Mouse (Mus musculus): ENCODE data around the gene Cyp2j13. TPM values are rescaled to one million over a fixed set of nuclear protein-coding genes. Genes with fewer than 3 reads are reported as not detected.
"Not testable (repeated sequence)": the region's sequence is repeated elsewhere in the genome, so short reads cannot be mapped to it uniquely, and the experiment has no call there.

The Cyp2j13 gene
- not detected in 2 replicates for polyA plus RNA-seq (2014; fragmentation: Nextera tagmentation; extraction: Ambion mirVana)

DNA sequence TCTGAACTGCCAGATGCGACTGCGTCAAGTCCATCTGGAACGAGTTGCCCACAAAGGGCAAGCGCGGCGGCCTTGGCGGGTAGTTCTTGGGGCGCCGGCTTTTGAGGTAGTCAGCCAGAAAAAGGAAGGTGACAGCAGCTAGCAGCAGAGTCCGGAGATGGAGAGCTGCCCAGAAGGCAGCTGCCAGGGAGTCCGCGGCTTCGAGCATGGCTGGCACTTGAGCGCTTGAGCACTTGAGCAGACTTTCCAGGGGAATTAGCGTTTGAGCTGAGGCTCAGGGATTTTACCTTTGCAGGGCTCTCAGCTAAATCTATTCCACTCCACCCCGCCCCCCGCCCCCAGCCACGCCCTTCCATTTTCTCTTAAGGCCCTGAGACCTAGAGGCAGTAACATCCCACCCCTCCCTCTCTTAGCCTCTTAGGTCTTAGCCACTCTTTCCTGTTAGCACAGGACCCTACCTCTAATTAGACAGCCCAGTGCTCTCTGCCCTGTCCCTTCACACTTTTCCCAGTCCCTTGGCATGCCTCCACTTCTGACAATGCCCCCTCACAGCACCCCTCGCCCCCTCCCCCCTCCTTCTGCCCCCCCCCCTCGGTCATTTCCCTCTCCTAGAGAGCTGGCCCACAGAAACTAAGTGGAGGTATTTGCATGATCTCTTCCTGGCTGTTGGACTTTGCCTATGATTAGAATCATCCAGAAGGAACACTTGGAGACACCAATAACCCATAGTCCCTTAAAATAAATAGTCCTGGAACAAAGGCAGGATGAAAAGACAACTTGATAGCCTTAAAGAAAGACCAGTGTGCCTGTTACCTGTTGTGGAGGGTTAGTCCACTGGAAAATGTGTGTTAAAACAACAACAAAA is at the start of gene Cyp2j13:
Cyp2j13 (minus strand) TSS at position 286 of the 865 bp plus-strand sequence.
- ATAC-seq (replicated peaks; ENCODE audit: insufficient number of reproducible peaks, low FRiP score, low TSS enrichment): no peak; the same call in 1 of the 2 replicates
- H3K27ac ChIP-seq (ENCODE audit: low read depth, low read length): no peak within 1 kb of the TSS
- H3K9me3 ChIP-seq (replicated peaks; ENCODE audit: control insufficient read depth, low read length): no peaks in the 10 kb centered on the region
- H3K9ac ChIP-seq (ENCODE audit: low read depth, low read length): no peak within 1 kb of the TSS
- no peaks in the 10 kb centered on the region for H3K36me3 ChIP-seq (ENCODE audit: control insufficient read depth, insufficient read depth, low read length)
- 3% methylated on average over 19 of the region's 20 CpGs for WGBS (ENCODE audit: insufficient replicate concordance)
- H3K4me2 ChIP-seq: peak within 1 kb of the TSS; percentile 62
- peak within 1 kb of the TSS; percentile 18; the same call in 1 of the 2 replicates for H3K4me3 ChIP-seq (ENCODE audit: low read depth, low read length)
- H3K4me1 ChIP-seq (ENCODE audit: control insufficient read depth, insufficient read depth, low read length): no peaks in the 10 kb centered on the region
- no peaks in the 10 kb centered on the region for H3K27me3 ChIP-seq (ENCODE audit: control insufficient read depth, insufficient read depth, low read length)

DNA sequence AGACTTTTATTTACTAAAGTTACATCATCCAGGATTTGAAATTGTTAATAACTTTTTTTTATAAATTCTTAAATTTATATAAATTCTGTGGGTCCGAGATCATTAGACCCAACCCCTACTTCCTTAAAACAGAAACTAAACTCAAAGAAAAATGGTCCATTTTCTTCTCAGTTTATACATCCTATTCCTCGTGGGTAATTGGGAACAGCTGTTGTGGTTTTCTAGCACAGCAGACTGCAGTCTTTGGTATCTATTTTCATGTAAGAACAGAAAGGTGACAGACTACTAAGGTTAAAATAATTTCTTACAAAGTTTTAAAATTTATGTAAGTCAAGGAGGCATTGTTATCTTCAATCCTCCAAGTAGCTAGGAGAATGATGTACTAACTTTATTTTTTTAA is 19.5 kb upstream of the Cyp2j13 start:
- Histone ChIP-seq H3K36me3 (ENCODE audit: control insufficient read depth, insufficient read depth, low read length) (no peaks in the 10 kb centered on the region), H3K27me3 (ENCODE audit: control insufficient read depth, insufficient read depth, low read length) (no peaks in the 10 kb centered on the region), H3K4me1 (ENCODE audit: control insufficient read depth, insufficient read depth, low read length) (no peaks in the 10 kb centered on the region), H3K9ac (ENCODE audit: low read depth, low read length) (no peak overlapping the region), H3K4me3 (ENCODE audit: low read depth, low read length) (no peak overlapping the region), H3K27ac (ENCODE audit: low read depth, low read length) (no peak overlapping the region), H3K4me2 (no peak overlapping the region), H3K9me3 (replicated peaks; ENCODE audit: control insufficient read depth, low read length) (no peaks in the 10 kb centered on the region)
- ATAC-seq (replicated peaks; ENCODE audit: insufficient number of reproducible peaks, low FRiP score, low TSS enrichment): no peak
- WGBS (ENCODE audit: insufficient replicate concordance): 58% methylated on average over 2 of the region's 2 CpGs

DNA sequence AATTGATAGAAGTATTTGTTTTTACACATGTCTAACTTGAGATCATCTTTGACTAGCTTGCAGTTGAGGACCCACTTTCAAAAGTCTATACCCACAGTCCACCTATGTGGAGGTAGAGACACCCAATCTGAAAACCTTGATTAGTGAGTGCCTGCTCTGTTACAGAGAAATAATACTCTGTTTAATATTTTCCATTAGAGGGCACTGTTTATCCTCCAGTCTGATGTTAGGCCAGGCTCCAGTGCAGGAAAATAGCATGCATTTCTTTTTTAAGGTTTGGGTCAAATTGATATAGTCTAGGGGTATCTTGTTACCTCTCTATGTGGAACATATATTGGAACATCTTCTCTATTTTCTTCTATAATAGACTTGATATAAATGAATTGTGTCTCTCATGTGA is 14.5 kb upstream of the Cyp2j13 start:
- H3K9me3 ChIP-seq (replicated peaks; ENCODE audit: control insufficient read depth, low read length): no peaks in the 10 kb centered on the region
- H3K27me3 ChIP-seq (ENCODE audit: control insufficient read depth, insufficient read depth, low read length): no peaks in the 10 kb centered on the region
- H3K4me3 ChIP-seq (ENCODE audit: low read depth, low read length): no peak overlapping the region
- H3K4me1 ChIP-seq (ENCODE audit: control insufficient read depth, insufficient read depth, low read length): no peaks in the 10 kb centered on the region
- no peak overlapping the region for H3K9ac ChIP-seq (ENCODE audit: low read depth, low read length)
- H3K27ac ChIP-seq (ENCODE audit: low read depth, low read length): no peak overlapping the region
- no peak overlapping the region for H3K4me2 ChIP-seq
- no peaks in the 10 kb centered on the region for H3K36me3 ChIP-seq (ENCODE audit: control insufficient read depth, insufficient read depth, low read length)
- no peak for ATAC-seq (replicated peaks; ENCODE audit: insufficient number of reproducible peaks, low FRiP score, low TSS enrichment)

DNA sequence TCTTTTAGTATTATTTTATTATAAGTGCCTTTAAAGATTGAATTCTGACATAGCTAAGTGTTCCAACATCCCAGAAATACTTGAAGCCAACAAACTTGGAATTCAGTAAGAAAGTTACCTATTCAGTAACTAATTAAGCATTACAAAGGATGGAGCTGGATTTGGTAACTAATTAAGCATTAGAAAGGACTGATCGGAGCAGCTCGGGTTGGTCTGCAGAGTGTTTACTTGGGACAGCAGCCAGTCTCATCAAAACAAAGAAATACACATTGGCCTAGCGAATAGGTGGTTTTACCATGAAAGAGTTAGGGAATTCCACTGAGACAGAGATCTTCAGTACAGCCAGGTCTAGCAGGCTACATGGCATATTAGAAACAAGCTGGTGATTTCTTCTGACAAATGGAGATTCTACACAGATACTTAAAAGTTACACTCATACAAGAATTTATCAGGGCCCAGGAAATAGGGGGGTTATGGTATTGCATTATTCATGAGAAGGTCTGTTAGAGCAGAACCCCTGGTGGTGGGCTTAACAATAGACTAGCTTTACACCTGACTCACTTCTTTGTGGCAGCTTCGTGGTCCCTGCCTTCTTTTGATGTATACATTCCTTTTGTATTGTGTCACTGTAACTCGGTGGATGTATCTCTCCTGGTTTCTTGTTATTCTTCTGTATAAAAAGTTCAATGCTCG is 12.2 kb upstream of the Cyp2j13 start:
- H3K4me3 ChIP-seq (ENCODE audit: low read depth, low read length); H3K9me3 ChIP-seq (replicated peaks; ENCODE audit: control insufficient read depth, low read length); ATAC-seq (replicated peaks; ENCODE audit: insufficient number of reproducible peaks, low FRiP score, low TSS enrichment); H3K4me1 ChIP-seq (ENCODE audit: control insufficient read depth, insufficient read depth, low read length); H3K9ac ChIP-seq (ENCODE audit: low read depth, low read length); H3K27me3 ChIP-seq (ENCODE audit: control insufficient read depth, insufficient read depth, low read length); H3K4me2 ChIP-seq; H3K27ac ChIP-seq (ENCODE audit: low read depth, low read length); H3K36me3 ChIP-seq (ENCODE audit: control insufficient read depth, insufficient read depth, low read length): not testable (repeated sequence)
- 73% methylated on average over 6 of the region's 6 CpGs for WGBS (ENCODE audit: insufficient replicate concordance)

DNA sequence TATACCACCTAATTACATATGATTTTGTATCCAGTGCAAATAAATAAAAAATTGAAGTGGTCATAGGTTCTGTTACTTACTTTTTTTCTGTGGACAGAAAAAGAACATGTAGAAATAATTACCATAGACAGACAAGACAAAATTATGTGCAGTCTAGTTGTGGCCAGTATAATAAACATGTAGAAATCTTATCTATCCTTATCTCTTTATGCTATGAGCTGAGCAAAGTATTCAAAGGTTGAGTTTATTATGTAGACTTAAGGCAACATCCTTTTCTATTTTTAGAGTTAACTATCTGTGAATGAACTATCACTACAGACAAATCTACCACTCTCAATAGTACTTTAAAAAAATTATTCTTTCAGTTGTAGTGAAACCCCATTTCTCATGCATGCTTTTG is 962 bp upstream of the Cyp2j13 start:
- Histone ChIP-seq H3K4me3 (ENCODE audit: low read depth, low read length) (no peak overlapping the region), H3K36me3 (ENCODE audit: control insufficient read depth, insufficient read depth, low read length) (no peaks in the 10 kb centered on the region), H3K27ac (ENCODE audit: low read depth, low read length) (no peak overlapping the region), H3K9me3 (replicated peaks; ENCODE audit: control insufficient read depth, low read length) (no peaks in the 10 kb centered on the region), H3K27me3 (ENCODE audit: control insufficient read depth, insufficient read depth, low read length) (no peaks in the 10 kb centered on the region), H3K9ac (ENCODE audit: low read depth, low read length) (no peak overlapping the region), H3K4me1 (ENCODE audit: control insufficient read depth, insufficient read depth, low read length) (no peaks in the 10 kb centered on the region), H3K4me2 (no peak overlapping the region)
- ATAC-seq (replicated peaks; ENCODE audit: insufficient number of reproducible peaks, low FRiP score, low TSS enrichment): no peak

DNA sequence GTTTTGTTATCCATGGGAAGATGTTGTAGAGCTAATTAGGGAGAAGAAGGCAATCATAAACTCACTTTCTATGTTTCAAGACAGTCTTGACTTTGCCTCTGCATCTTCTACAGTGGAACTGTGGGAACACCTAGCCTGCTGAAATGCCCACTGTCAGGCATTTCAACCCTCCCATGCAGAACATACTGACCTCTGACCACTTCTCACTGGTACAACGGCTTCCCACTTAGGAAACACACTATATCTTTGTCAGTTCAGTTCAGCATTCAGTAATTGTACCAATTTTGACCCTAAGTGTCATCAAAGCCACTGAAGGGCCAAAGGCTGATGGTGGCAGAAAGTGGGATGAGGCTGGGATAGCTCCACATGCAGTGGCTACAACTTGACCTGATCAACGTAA is 15.3 kb downstream of the Cyp2j13 start:
- H3K36me3 ChIP-seq (ENCODE audit: control insufficient read depth, insufficient read depth, low read length): no peaks in the 10 kb centered on the region
- no peak for ATAC-seq (replicated peaks; ENCODE audit: insufficient number of reproducible peaks, low FRiP score, low TSS enrichment)
- H3K9me3 ChIP-seq (replicated peaks; ENCODE audit: control insufficient read depth, low read length): no peaks in the 10 kb centered on the region
- H3K4me1 ChIP-seq (ENCODE audit: control insufficient read depth, insufficient read depth, low read length): no peaks in the 10 kb centered on the region
- no peak overlapping the region for H3K9ac ChIP-seq (ENCODE audit: low read depth, low read length)
- WGBS (ENCODE audit: insufficient replicate concordance): 86% methylated on average over 2 of the region's 2 CpGs
- no peak overlapping the region for H3K27ac ChIP-seq (ENCODE audit: low read depth, low read length)
- H3K4me2 ChIP-seq: no peak overlapping the region
- no peak overlapping the region for H3K4me3 ChIP-seq (ENCODE audit: low read depth, low read length)
- no peaks in the 10 kb centered on the region for H3K27me3 ChIP-seq (ENCODE audit: control insufficient read depth, insufficient read depth, low read length)

DNA sequence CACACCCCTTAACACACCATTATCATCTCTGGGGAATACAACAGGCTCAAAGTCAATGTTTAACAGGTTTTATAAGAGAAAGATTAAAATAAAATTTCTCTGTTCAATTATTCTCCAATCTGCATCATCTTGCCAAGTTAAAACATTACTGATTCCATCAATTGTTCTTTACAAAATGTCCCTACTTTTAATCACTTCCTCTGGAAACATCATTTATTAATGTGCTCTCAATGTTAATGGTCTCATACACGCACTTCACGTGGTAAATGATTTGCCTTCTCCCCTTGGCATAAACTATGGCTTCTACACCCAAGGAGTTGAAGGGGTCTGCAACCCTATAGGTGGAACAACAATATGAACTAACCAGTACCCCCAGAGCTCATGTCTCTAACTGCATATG is 17.2 kb downstream of the Cyp2j13 start:
- Histone ChIP-seq H3K4me3 (ENCODE audit: low read depth, low read length) (no peak overlapping the region), H3K9me3 (replicated peaks; ENCODE audit: control insufficient read depth, low read length) (no peaks in the 10 kb centered on the region), H3K27ac (ENCODE audit: low read depth, low read length) (no peak overlapping the region), H3K36me3 (ENCODE audit: control insufficient read depth, insufficient read depth, low read length) (no peaks in the 10 kb centered on the region), H3K4me1 (ENCODE audit: control insufficient read depth, insufficient read depth, low read length) (no peaks in the 10 kb centered on the region), H3K9ac (ENCODE audit: low read depth, low read length) (no peak overlapping the region), H3K27me3 (ENCODE audit: control insufficient read depth, insufficient read depth, low read length) (no peaks in the 10 kb centered on the region), H3K4me2 (no peak overlapping the region)
- WGBS (ENCODE audit: insufficient replicate concordance): 81% methylated on average over 2 of the region's 2 CpGs
- ATAC-seq (replicated peaks; ENCODE audit: insufficient number of reproducible peaks, low FRiP score, low TSS enrichment): no peak

DNA sequence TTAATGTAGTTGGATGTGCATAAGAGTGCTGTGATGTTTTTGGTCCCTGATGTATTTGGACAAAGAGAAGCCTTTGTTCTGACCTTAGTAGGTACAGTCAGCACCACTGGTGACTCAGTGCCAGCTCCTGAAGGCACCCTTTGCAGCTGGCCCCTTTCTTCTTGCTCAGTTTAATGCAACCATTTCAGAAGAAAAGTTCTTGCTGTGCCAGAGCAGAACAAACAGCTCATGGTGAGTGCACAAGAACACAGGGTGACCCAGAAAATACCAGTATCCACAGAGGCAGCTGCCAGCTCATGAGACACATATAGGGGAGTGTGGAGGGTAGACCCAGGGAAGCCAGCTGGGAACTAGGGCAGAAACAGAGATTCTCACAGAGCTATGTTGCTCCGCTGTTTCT is 48.9 kb downstream of the Cyp2j13 start:
- no peak overlapping the region for H3K9ac ChIP-seq (ENCODE audit: low read depth, low read length)
- no peaks in the 10 kb centered on the region for H3K9me3 ChIP-seq (replicated peaks; ENCODE audit: control insufficient read depth, low read length)
- no peak overlapping the region for H3K27ac ChIP-seq (ENCODE audit: low read depth, low read length)
- no peak overlapping the region for H3K4me2 ChIP-seq
- H3K4me3 ChIP-seq (ENCODE audit: low read depth, low read length): no peak overlapping the region
- H3K27me3 ChIP-seq (ENCODE audit: control insufficient read depth, insufficient read depth, low read length): no peaks in the 10 kb centered on the region
- H3K4me1 ChIP-seq (ENCODE audit: control insufficient read depth, insufficient read depth, low read length): no peaks in the 10 kb centered on the region
- 89% methylated on average over 1 of the region's 1 CpGs for WGBS (ENCODE audit: insufficient replicate concordance)
- no peak for ATAC-seq (replicated peaks; ENCODE audit: insufficient number of reproducible peaks, low FRiP score, low TSS enrichment)
- H3K36me3 ChIP-seq (ENCODE audit: control insufficient read depth, insufficient read depth, low read length): no peaks in the 10 kb centered on the region

DNA sequence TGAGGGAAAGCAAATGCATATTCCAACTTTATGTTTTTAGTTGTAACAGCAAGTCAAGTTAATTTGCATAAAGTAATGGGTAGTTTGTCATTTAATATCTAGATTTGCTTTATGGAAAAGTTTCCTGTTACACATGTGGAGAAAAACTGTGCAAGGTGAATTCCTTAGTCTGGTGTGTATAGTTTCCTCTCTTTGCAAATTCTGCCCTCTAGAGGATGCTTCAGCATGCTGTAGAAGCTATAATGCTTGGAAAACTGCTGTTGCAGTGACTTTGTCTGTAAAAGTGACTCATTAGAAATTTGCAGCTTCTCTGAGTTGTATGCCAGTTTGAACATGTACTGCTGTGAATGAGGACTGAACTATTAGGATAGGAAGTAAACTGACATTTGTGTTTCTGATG is 54.5 kb downstream of the Cyp2j13 start:
- H3K4me1 ChIP-seq (ENCODE audit: control insufficient read depth, insufficient read depth, low read length): no peaks in the 10 kb centered on the region
- H3K27ac ChIP-seq (ENCODE audit: low read depth, low read length): no peak overlapping the region
- no peak for ATAC-seq (replicated peaks; ENCODE audit: insufficient number of reproducible peaks, low FRiP score, low TSS enrichment)
- H3K27me3 ChIP-seq (ENCODE audit: control insufficient read depth, insufficient read depth, low read length): no peaks in the 10 kb centered on the region
- no peaks in the 10 kb centered on the region for H3K36me3 ChIP-seq (ENCODE audit: control insufficient read depth, insufficient read depth, low read length)
- H3K9me3 ChIP-seq (replicated peaks; ENCODE audit: control insufficient read depth, low read length): no peaks in the 10 kb centered on the region
- H3K4me2 ChIP-seq: no peak overlapping the region
- no peak overlapping the region for H3K9ac ChIP-seq (ENCODE audit: low read depth, low read length)
- H3K4me3 ChIP-seq (ENCODE audit: low read depth, low read length): no peak overlapping the region

Data from heart, embryonic 11.5 days (tissue).